Mouse (Mus musculus) heart, embryonic 10.5 days (tissue): ENCODE data around the gene Trpm5. TPM values are rescaled to one million over a fixed set of nuclear protein-coding genes. Genes with fewer than 3 reads are reported as not detected.

Experiments
- DNase-seq: peaks from one replicate; pipeline ENCODE4 v3.0.0-alpha.2; 2017; ENCODE audit warnings: low spot score
- H3K27ac ChIP-seq: fragments of 300-500 bp; sonication (generic); 2 replicates; pipeline ENCODE4 v1.5.1; 2016; ENCODE audit warnings: mild to moderate bottlenecking
- H3K27me3 ChIP-seq: fragments of 300-500 bp; sonication (generic); 2 replicates; pipeline ENCODE4 v1.6.1; 2016; ENCODE audit warnings: mild to moderate bottlenecking; ENCODE audit not compliant: poor library complexity, insufficient read depth, severe bottlenecking
- H3K36me3 ChIP-seq: fragments of 300-500 bp; sonication (generic); 2 replicates; pipeline ENCODE4 v1.6.1; 2016; ENCODE audit warnings: mild to moderate bottlenecking, moderate library complexity
- H3K4me1 ChIP-seq: fragments of 300-500 bp; sonication (generic); 2 replicates; pipeline ENCODE4 v1.6.1; 2016; ENCODE audit warnings: mild to moderate bottlenecking
- H3K4me3 ChIP-seq: fragments of 300-500 bp; sonication (generic); 2 replicates; pipeline ENCODE4 v1.5.1; 2016; ENCODE audit warnings: mild to moderate bottlenecking, moderate library complexity
- H3K9me3 ChIP-seq: fragments of 300-500 bp; sonication (generic); 2 replicates; pipeline ENCODE4 v1.6.1; 2016; ENCODE audit warnings: mild to moderate bottlenecking, moderate library complexity
- WGBS: fragments of 180-500 bp; shearing (Covaris S2); methylation state at CpG from one replicate; pipeline ENCODE4 v1.1.7; 2016; 5-methylcytosine and 5-hydroxymethylcytosine counted together
- polyA plus RNA-seq: library from polyadenylated mRNA; unstranded; fragments of >200 nt; fragmentation: Nextera tagmentation; extraction: Ambion mirVana; gene quantifications from 2 replicates; pipeline ENCODE4 v1.2.1, GENCODE M21; 2016

Gene Trpm5
- polyA plus RNA-seq, 1 experiment from 2014 or later, result 1.1 TPM

DNA sequence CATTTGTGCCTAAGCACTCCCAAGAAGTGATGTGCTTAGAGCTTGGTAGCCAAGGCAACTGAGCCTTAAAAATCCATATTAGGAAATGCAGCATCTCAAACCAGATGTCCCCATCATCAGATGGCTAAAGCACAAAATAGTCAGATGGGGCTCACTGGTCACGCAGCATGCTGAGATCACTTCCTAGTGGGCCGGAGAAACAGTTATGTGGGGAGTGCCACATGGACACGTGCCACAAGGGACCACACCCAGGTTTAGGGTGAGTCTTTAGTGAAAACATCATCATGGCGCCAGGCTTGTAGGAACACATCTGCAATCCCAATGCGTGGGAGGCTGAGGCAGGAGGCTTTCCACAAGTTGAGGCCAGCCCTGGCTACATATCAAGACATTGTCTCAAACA is 22.1 kb upstream of the Trpm5 start:
- Histone ChIP-seq H3K27me3 (no peaks in the 10 kb centered on the region; the same call in 1 of the 2 replicates), H3K36me3 (no peaks in the 10 kb centered on the region), H3K27ac (no peak overlapping the region), H3K9me3 (peaks cover 2% of the 10 kb centered on the region; the same call in 1 of the 2 replicates), H3K4me1 (peaks cover 53% of the 10 kb centered on the region), H3K4me3 (no peak overlapping the region)
- no peak for DNase-seq
- 80% methylated on average over 5 of the region's 5 CpGs for WGBS

DNA sequence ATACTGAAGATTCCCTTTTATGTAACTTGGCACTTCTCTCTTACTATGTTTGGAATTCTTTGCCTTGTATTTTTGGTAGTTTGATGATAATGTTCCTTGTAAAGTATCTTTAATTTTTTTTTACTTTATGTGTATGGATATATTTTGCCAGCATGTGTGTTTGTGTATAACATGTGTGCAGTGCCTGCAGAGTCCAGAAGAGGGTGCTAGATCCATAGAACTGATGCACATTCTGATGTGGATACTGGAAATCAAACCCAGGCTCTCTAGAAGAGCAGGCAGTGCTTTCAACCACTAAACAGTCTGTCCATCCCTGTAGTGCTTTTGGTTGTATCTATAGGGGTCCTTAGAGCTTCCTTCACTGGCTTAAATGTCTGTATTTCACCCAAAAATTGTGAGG is 20.3 kb upstream of the Trpm5 start:
- Histone ChIP-seq H3K36me3 (no peaks in the 10 kb centered on the region), H3K4me1 (peaks cover 53% of the 10 kb centered on the region), H3K9me3 (peaks cover 2% of the 10 kb centered on the region; the same call in 1 of the 2 replicates), H3K4me3 (no peak overlapping the region), H3K27ac (no peak overlapping the region), H3K27me3 (peaks cover under 1% of the 10 kb centered on the region; the same call in 1 of the 2 replicates)
- no peak for DNase-seq

DNA sequence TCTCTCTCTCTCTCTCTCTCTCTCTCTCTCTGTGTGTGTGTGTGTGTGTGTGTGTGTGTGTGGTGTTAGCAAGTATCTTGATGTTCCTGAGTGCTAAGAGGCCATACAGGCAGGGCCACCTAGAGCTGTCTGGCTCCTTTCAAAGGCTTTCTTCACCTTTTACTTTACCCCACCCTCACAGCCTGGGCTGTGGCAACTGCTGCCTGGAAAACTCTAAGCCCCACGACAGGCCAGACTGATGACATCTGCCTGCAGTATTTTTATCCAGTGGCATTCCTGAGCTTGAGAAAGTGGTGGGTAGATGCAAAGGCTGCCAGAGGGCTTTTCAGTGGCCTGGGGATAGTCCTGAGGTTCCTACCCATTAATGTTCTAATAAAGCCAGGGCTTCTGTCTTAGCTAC is 18.0 kb upstream of the Trpm5 start:
- WGBS, result 8% methylated on average over 1 of the region's 1 CpGs
- Histone ChIP-seq H3K27ac (peak overlapping the region; percentile 85), H3K27me3 (peaks cover 23% of the 10 kb centered on the region), H3K36me3 (no peaks in the 10 kb centered on the region), H3K4me1 (peaks cover 59% of the 10 kb centered on the region), H3K4me3 (no peak overlapping the region), H3K9me3 (peaks cover 2% of the 10 kb centered on the region; the same call in 1 of the 2 replicates)
- peak; percentile 89 for DNase-seq

DNA sequence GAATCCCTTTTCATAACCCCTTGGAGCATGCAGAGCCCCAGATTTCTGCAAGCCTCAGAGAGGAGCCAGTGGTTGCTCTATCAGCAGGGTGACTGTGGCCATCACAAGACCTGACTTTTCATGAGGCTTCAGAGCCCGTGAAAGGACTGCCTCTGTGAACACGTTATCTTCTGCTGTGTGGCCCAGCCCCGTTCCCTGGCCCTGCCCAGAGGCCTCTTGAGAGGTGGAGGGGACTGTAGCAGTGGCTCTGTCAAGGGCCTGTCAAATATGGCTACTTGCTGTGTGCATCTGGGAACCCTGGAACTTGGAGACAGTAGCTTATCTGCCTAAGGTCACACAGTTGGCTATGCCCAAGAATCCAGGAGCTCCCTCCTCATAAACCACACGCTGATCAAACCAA is 17.3 kb upstream of the Trpm5 start:
- H3K27me3 ChIP-seq, result peaks cover 30% of the 10 kb centered on the region
- WGBS, result 32% methylated on average over 4 of the region's 4 CpGs
- no peaks in the 10 kb centered on the region for H3K36me3 ChIP-seq
- H3K4me1 ChIP-seq, result peaks cover 66% of the 10 kb centered on the region
- peaks cover 2% of the 10 kb centered on the region; the same call in 1 of the 2 replicates for H3K9me3 ChIP-seq
- DNase-seq, result peak; percentile 89
- peak overlapping the region; percentile 85 for H3K27ac ChIP-seq
- no peak overlapping the region; the same call in 1 of the 2 replicates for H3K4me3 ChIP-seq

DNA sequence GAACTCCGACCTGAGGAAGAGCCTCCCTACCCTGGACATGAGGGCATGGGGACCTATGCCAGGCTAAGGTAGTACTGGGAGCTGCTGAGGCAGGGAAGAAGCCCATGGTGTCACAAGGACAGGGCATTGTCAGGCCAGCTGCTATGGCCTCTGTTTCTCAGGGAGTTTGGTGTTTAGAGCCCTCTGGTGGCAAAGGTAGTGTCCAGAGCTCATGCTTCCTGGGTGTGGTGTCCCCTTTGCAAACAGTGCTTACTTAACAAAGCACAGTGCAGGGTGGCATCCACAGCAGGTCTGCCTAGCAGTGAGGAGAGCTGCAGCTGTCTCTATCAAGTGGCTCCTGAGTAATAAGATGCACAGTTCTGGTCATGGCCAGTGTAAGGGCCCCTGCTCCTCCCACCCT is 16.4 kb upstream of the Trpm5 start:
- H3K4me1 ChIP-seq, result peaks cover 72% of the 10 kb centered on the region
- H3K27ac ChIP-seq, result peak overlapping the region; percentile 85
- no peak overlapping the region for H3K4me3 ChIP-seq
- peaks cover 2% of the 10 kb centered on the region; the same call in 1 of the 2 replicates for H3K9me3 ChIP-seq
- H3K36me3 ChIP-seq, result no peaks in the 10 kb centered on the region
- DNase-seq, result no peak
- WGBS, result 71% methylated on average over 1 of the region's 1 CpGs
- H3K27me3 ChIP-seq, result peaks cover 39% of the 10 kb centered on the region

DNA sequence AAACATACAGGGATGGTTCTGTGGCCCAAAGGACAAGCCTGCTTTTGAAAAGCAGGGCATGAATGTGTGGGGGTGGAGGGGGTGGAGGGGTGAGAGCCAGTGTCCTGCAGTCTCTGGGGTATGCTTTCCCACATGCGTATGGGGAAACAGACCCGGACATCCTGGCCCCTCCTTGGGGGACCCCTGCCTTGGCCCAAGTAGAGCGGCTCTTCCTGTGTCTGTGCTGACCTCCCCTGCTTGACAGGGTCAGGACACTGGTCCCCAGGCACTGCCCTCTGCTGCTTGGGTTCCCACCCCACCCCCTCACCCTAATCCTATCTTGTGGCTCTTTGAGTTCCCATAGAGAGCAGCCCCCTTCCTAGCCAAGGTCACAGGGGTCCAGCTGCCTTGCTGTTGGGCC is 15.3 kb upstream of the Trpm5 start:
- H3K27ac ChIP-seq, result peak overlapping the region; percentile 85
- H3K27me3 ChIP-seq, result peaks cover 50% of the 10 kb centered on the region
- H3K4me3 ChIP-seq, result no peak overlapping the region
- 57% methylated on average over 3 of the region's 3 CpGs for WGBS
- peaks cover 72% of the 10 kb centered on the region for H3K4me1 ChIP-seq
- no peaks in the 10 kb centered on the region for H3K36me3 ChIP-seq
- DNase-seq, result no peak
- no peaks in the 10 kb centered on the region for H3K9me3 ChIP-seq

DNA sequence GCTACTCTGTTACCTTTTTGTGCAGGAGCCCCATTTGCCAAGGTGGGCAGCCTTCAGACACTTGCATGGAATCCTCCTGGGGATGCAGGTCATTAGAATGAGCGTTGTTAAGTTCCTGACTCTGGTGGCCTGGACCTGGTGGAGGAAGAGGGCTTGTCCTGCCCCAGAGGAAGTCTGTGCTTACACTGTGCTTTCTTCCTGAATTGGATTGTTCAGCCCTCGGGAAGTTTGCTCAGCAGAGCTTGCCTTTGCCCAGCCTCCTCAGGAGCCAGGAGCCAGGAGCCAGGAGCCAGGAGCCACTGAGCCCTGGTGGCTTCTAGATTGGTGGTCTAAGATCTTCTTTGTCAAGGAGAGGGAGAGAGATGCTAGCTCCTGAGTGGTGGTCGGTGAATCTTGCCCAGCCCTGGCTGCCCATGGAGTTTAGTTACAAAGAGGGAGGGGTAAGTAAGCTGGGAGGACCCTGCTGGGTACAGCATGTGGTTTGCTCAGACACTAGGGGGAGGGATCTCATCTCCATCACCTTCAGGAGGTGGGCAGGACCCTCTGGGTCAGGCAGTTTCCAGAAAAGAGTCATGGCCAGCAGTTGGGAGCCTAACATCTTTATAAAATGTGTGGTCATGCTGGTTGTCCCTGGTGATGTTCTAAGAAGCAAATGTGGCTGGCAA is 14.7 kb upstream of the Trpm5 start:
- Histone ChIP-seq H3K36me3 (no peaks in the 10 kb centered on the region), H3K9me3 (no peaks in the 10 kb centered on the region), H3K4me1 (peaks cover 72% of the 10 kb centered on the region), H3K27ac (peak overlapping the region; percentile 85), H3K4me3 (no peak overlapping the region), H3K27me3 (peaks cover 55% of the 10 kb centered on the region)
- DNase-seq, result no peak
- WGBS, result 30% methylated on average over 3 of the region's 3 CpGs

DNA sequence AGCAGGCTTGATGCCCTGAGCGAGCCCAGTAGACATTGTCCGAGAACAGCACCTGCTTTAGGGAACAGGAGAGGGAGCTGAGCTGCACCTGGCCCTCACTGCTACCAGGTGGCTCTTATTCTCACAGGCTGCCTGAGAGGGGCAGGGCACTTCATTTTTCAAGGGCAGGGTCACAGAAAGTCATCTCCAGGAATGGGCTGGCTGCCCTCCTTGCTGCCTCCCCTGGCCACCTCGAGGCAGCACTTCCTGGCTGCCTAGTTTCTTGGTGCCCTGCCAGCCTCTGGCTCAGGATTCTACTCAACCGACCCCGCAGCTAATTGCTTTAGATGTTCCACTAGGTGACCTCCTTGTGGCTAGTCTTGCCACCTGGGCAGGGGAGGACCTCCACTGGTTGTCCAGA is 13.8 kb upstream of the Trpm5 start:
- Histone ChIP-seq H3K36me3 (no peaks in the 10 kb centered on the region), H3K4me1 (peaks cover 70% of the 10 kb centered on the region), H3K27ac (peak overlapping the region; percentile 85), H3K9me3 (no peaks in the 10 kb centered on the region), H3K4me3 (peak overlapping the region; percentile 69; the same call in 1 of the 2 replicates), H3K27me3 (peaks cover 59% of the 10 kb centered on the region)
- WGBS, result 46% methylated on average over 5 of the region's 5 CpGs
- DNase-seq, result no peak

DNA sequence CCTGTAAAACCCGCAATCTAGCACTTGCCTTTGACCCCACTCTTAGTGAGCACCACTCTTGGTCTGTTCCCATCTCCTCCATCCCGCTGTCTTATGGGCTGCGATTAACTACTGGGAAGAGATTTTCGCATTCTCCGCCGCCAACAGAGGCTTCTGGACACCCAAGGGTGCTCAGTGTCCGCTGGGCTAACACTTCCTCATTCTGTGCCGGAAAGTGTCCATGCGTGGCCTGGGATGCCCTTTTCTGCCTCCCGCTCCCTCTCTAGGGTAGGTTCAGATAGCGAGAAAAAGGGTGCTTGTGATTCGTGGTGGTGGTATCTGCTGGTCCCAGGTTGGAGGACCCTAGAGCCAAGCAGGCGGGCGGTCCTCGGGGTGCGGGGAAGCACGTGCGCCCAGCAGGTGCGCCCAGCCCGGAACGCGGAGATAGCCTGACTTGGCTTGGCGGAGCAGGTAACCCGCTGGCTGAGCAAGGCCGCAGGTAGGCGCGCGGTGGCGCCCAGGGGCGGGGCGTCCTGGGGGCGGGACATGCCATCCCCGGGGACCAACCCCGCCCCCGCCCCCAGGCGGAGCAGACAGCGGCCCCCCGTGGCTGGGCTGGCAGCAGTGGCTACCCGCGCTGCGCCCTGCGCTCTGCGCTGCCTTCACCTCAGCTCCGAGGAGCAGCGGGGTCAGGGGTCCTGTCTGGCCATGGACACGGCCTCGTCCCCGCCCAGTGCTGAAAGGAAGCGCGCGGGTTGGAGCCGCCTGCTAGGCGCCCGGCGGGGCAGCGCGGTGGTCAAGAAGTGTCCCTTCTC is 12.4 kb upstream of the Trpm5 start:
- H3K9me3 ChIP-seq, result no peaks in the 10 kb centered on the region
- peaks cover 56% of the 10 kb centered on the region for H3K4me1 ChIP-seq
- H3K36me3 ChIP-seq, result no peaks in the 10 kb centered on the region
- H3K27me3 ChIP-seq, result peaks cover 72% of the 10 kb centered on the region
- DNase-seq, result no peak
- peak overlapping the region; percentile 69 for H3K4me3 ChIP-seq
- WGBS, result 7% methylated on average over 56 of the region's 57 CpGs
- H3K27ac ChIP-seq, result peak overlapping the region; percentile 85

DNA sequence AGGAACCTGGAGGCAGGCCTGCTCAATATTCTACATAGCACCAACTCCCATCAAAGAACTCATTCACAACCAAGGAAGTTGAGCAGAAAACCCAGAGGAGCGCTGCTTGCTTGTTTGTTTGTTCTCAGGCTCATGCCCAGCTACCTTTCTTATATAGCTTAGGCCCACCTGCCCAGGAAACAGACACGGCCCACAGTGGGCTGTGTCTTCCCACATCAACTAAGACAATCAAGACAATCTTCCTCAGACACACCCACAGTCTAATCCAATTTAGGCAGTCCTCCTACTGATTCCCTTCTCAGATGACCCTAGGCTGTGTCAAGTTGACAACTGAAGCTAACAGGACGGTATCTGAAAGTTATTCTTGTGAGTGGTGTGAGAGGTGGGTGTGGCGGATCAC is 11.6 kb upstream of the Trpm5 start, which contains the start of gene Kcnq1:
Gene Kcnq1 (plus strand): TSS at position 301 of the 400 bp plus-strand sequence.
- H3K4me1 ChIP-seq, result peaks cover 48% of the 10 kb centered on the region
- no peak for DNase-seq
- H3K36me3 ChIP-seq, result no peaks in the 10 kb centered on the region
- peaks cover 75% of the 10 kb centered on the region for H3K27me3 ChIP-seq
- no peaks in the 10 kb centered on the region for H3K9me3 ChIP-seq
- peak within 1 kb of the TSS; percentile 85 for H3K27ac ChIP-seq
- H3K4me3 ChIP-seq, result peak within 1 kb of the TSS; percentile 69
- 71% methylated on average over 4 of the region's 4 CpGs for WGBS

DNA sequence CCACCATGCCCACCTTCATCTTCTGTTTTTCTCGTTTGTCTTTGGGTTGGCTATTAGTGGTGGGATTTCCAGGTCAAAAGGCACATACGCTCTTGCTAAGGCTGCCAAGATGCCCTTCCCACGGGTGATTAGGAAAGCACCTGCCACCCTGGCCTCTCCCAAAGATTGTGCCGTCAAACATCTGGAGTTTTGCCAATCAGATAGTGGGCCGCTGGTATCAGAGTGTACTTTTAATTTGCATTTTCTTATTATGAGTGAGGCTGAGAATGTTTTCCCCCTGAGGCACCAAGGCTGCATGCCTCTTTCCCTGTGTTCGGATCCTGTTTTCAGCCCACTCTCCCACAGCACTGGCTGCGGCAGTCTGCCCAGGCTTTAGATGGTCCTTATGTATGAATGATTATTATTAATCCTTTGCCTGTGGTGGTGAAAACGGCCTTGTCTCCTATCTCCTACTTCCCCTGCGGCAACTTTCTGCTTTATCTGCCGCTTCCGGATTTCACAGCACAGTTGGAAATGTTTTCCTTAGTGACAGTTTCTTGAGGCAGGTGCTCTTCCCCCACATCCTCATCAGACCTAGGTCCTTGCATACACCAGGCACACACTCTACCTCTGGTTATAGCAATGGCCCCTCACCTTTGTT is 10.9 kb upstream of the Trpm5 start:
- Histone ChIP-seq H3K9me3 (no peaks in the 10 kb centered on the region), H3K27ac (no peak overlapping the region), H3K36me3 (no peaks in the 10 kb centered on the region), H3K4me1 (peaks cover 45% of the 10 kb centered on the region), H3K27me3 (peaks cover 81% of the 10 kb centered on the region), H3K4me3 (no peak overlapping the region)
- WGBS, result 56% methylated on average over 11 of the region's 11 CpGs
- no peak for DNase-seq

DNA sequence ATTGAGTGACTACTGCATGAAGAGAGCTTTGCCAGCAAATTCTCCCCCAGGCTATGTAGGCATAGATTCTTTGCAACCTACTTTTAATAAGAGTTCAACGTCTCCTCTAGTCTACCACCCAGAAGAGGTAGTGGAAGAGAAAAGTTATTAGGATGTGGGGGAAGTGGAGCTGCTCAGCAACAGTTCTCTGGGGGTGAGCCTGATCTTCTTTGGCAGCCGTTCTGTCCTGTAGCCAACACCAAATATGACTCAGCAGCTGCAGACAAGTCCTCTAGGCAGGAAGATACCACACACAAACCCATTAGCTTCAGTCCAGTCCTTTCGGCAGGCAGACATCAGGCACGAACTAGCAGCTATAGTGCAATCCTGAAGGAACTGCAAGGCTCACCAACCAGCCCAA is 6.3 kb upstream of the Trpm5 start:
- Histone ChIP-seq H3K4me1 (0 out of 2 replicates have a peak, but pooled peaks cover 5% of the 10 kb centered on the region), H3K4me3 (no peak overlapping the region), H3K9me3 (no peaks in the 10 kb centered on the region), H3K27me3 (peaks cover 73% of the 10 kb centered on the region), H3K36me3 (no peaks in the 10 kb centered on the region), H3K27ac (no peak overlapping the region)
- WGBS, result 63% methylated on average over 4 of the region's 4 CpGs
- DNase-seq, result no peak

DNA sequence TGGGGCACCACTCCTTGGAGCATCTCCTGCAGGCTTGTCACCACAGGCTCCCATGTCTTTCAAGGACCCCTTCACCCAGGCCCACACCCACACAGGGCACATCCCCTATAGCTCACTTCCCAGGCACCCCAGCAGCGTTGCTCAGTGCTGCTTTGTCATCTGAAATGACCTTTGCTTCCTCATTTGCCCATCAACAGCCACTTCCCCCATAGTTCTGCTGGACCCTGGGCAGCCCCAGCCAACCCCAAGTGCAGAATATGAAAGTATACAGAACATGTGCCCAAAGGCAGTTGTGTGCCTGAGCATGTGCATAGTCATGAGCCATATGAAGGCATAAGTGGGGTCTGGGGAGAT is 1.1 kb upstream of the Trpm5 start:
- WGBS, result 48% methylated on average over 1 of the region's 1 CpGs
- H3K36me3 ChIP-seq, result no peaks in the 10 kb centered on the region
- no peaks in the 10 kb centered on the region for H3K9me3 ChIP-seq
- H3K4me3 ChIP-seq, result no peak overlapping the region
- DNase-seq, result no peak
- H3K27me3 ChIP-seq, result peaks cover 51% of the 10 kb centered on the region
- H3K4me1 ChIP-seq, result 0 out of 2 replicates have a peak, but pooled peaks cover 4% of the 10 kb centered on the region
- H3K27ac ChIP-seq, result no peak overlapping the region
